Mouse (Mus musculus): Measurements from ENCODE around the gene Pign. TPM values are rescaled to one million over a fixed set of nuclear protein-coding genes. Genes with fewer than 3 reads are reported as not detected.

Pign gene
- polyA plus RNA-seq, 1 experiment from 2014 or later: 20.8 TPM

DNA sequence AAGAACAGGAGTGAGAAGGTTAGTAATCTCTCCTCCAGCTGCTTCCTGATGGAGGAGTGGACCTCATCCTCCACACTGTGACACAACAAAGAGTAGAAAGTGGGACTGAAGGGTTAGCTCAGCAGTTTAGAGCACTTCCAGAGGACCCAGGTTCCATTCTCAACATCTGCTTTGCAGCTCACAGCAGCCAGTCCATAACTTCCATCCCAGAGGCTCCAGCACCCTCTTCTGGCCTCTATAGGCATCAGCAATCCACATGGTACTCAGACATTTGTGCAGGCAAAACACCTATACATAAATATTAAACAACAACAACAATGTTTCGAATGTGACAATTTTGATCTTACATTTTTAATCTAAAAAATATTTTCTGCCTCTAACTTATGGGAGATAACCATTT is 17.1 kb upstream of the Pign start:
- H3K4me3 ChIP-seq (ENCODE audit: low read depth, low read length): no peak overlapping the region
- H3K27me3 ChIP-seq (ENCODE audit: insufficient read depth, low read length): no peaks in the 10 kb centered on the region
- no peak for ATAC-seq (ENCODE audit: insufficient read depth)
- peak; percentile 56 for TF ChIP-seq CTCF (IDR thresholded peaks at IDR 0.05; ENCODE audit: low read depth)
- no peaks in the 10 kb centered on the region for H3K9me3 ChIP-seq (ENCODE audit: low read depth, low read length)
- no peak overlapping the region for H3K4me2 ChIP-seq
- peak; percentile 46 for DNase-seq
- no peak overlapping the region for H3K9ac ChIP-seq
- 0 out of 2 replicates have a peak, but pooled peaks cover 9% of the 10 kb centered on the region for H3K36me3 ChIP-seq (ENCODE audit: insufficient read depth)
- H3K27ac ChIP-seq (ENCODE audit: low read depth): no peak overlapping the region
- no peaks in the 10 kb centered on the region for H3K4me1 ChIP-seq (ENCODE audit: insufficient read depth)
- WGBS: 85% methylated on average over 1 of the region's 1 CpGs

DNA sequence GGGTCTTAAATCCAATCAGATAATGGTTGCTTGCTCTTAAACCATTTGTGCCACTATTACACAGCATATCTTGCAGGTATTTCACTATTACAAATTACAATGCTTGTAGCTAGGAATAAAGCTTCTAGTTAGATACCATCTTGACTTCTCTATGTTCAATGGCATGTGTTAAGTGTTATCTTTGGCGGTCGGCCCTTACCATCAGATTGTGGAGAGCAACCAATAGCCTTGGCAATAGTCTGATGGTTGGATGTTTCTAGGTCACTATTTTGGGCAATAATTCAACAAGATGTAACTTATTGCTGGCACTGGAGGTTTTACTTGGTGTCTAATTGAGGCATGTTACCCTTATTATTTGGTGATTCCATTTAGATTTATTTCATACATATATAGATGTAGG is 11.3 kb upstream of the Pign start:
- H3K4me3 ChIP-seq (ENCODE audit: low read depth, low read length): no peak overlapping the region
- H3K9ac ChIP-seq: no peak overlapping the region
- H3K4me2 ChIP-seq: no peak overlapping the region
- 91% methylated on average over 2 of the region's 2 CpGs for WGBS
- H3K4me1 ChIP-seq (ENCODE audit: insufficient read depth): no peaks in the 10 kb centered on the region
- DNase-seq (no peak), ATAC-seq (ENCODE audit: insufficient read depth) (no peak)
- H3K27ac ChIP-seq (ENCODE audit: low read depth): no peak overlapping the region
- H3K36me3 ChIP-seq (ENCODE audit: insufficient read depth): 0 out of 2 replicates have a peak, but pooled peaks cover 9% of the 10 kb centered on the region
- H3K9me3 ChIP-seq (ENCODE audit: low read depth, low read length): no peaks in the 10 kb centered on the region
- TF ChIP-seq CTCF (IDR thresholded peaks at IDR 0.05; ENCODE audit: low read depth): no peak
- no peaks in the 10 kb centered on the region for H3K27me3 ChIP-seq (ENCODE audit: insufficient read depth, low read length)

DNA sequence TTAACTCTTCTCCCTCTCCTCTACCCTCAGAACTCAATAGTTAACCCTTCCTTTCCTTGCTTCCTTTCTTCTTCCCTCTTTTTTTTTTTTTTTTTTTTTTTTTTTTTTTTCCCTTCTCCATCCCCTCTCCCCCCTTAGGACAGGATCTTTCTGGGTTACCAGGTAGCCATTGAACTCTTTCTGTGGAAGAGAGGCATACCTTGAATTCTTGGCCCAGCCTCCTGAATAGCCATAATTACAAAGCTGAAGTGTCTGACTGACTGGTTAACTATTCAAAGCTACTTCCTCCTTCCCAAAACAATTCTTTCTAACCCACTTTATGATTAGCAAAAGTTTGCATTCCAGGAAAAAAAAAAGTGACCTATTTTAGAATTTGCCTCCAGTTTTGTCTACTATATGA is 6.2 kb upstream of the Pign start:
- no peak overlapping the region for H3K4me2 ChIP-seq
- no peaks in the 10 kb centered on the region for H3K9me3 ChIP-seq (ENCODE audit: low read depth, low read length)
- no peak overlapping the region for H3K9ac ChIP-seq
- H3K27me3 ChIP-seq (ENCODE audit: insufficient read depth, low read length): no peaks in the 10 kb centered on the region
- no peak overlapping the region for H3K4me3 ChIP-seq (ENCODE audit: low read depth, low read length)
- no peak overlapping the region for H3K27ac ChIP-seq (ENCODE audit: low read depth)
- 0 out of 2 replicates have a peak, but pooled peaks cover 3% of the 10 kb centered on the region for H3K4me1 ChIP-seq (ENCODE audit: insufficient read depth)
- no peaks in the 10 kb centered on the region for H3K36me3 ChIP-seq (ENCODE audit: insufficient read depth)
- TF ChIP-seq CTCF (IDR thresholded peaks at IDR 0.05; ENCODE audit: low read depth): no peak
- DNase-seq (no peak), ATAC-seq (ENCODE audit: insufficient read depth) (no peak)

DNA sequence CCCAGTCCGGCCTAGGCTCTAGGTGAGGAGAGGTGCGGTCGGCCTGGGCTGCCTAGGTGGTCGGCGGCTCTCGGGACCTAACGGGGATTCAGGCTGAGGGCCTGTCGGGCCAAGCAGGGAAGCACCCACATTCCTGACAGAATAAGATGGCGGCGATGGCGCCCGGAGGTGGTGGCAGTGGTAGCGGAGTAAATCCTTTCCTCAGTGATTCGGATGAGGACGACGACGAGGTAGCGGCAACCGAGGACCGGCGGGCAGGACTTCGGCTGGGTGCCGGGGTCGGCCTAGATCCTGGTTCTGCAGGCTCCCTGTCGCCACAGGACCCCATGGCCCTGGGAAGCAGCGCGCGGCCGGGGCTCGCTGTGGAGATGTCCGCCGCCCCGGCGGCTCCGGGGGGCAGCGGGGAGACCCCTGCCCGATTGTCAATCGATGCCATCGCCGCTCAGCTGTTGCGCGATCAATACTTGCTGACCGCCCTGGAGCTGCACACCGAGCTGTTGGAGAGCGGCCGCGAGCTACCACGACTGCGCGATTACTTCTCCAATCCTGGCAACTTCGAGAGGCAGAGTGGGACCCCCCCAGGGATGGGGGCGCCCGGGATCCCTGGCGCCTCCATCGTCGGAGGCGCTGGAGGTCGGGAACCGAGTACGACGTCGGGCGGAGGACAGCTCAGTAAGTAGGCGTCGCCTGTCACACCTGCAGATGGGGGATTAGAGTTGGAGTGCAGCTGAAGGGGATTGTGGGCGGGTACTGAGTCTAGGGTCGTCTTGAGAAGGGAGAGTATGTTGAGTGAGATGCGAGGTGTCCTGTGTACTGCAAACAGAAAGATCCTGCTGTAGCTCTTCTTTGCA is 710 bp upstream of the Pign start:
- Histone ChIP-seq H3K9ac (peak overlapping the region; percentile 85), H3K4me3 (ENCODE audit: low read depth, low read length) (peak overlapping the region; percentile 98), H3K36me3 (ENCODE audit: insufficient read depth) (no peaks in the 10 kb centered on the region), H3K4me1 (ENCODE audit: insufficient read depth) (0 out of 2 replicates have a peak, but pooled peaks cover 3% of the 10 kb centered on the region), H3K4me2 (peak overlapping the region; percentile 89), H3K27me3 (ENCODE audit: insufficient read depth, low read length) (no peaks in the 10 kb centered on the region), H3K9me3 (ENCODE audit: low read depth, low read length) (no peaks in the 10 kb centered on the region), H3K27ac (ENCODE audit: low read depth) (peak overlapping the region; percentile 50)
- no peak; the same call in 1 of the 2 replicates for ATAC-seq (ENCODE audit: insufficient read depth)
- peak; percentile 5 for DNase-seq
- under 1% methylated on average over 68 of the region's 68 CpGs for WGBS
- TF ChIP-seq CTCF (IDR thresholded peaks at IDR 0.05; ENCODE audit: low read depth): no peak

DNA sequence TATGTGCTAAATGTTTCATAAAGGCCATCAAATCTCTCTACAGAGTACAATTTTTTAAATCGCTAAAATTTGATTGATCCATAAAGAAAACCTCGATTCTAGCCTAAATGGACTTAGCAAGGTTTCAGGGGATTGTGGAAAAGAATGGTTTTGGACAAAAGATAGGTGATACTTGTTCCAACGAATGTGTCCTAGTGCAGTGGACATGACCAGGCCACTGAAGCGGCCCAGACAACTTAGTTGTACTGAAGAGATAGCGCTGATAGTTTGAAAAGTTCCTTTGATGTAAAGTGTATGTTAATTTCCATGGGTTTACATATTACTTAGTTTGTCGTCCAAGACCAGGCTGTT is 682 bp downstream of the Pign start:
- ATAC-seq (ENCODE audit: insufficient read depth) (no peak), DNase-seq (no peak)
- H3K9ac ChIP-seq: peak overlapping the region; percentile 62
- H3K27ac ChIP-seq (ENCODE audit: low read depth): peak overlapping the region; percentile 74; the same call in 1 of the 2 replicates
- 0 out of 2 replicates have a peak, but pooled peaks cover 3% of the 10 kb centered on the region for H3K4me1 ChIP-seq (ENCODE audit: insufficient read depth)
- H3K9me3 ChIP-seq (ENCODE audit: low read depth, low read length): no peaks in the 10 kb centered on the region
- WGBS: 6% methylated on average over 6 of the region's 6 CpGs
- H3K4me2 ChIP-seq: peak overlapping the region; percentile 57
- no peak for TF ChIP-seq CTCF (IDR thresholded peaks at IDR 0.05; ENCODE audit: low read depth)
- H3K36me3 ChIP-seq (ENCODE audit: insufficient read depth): no peaks in the 10 kb centered on the region
- H3K27me3 ChIP-seq (ENCODE audit: insufficient read depth, low read length): no peaks in the 10 kb centered on the region
- H3K4me3 ChIP-seq (ENCODE audit: low read depth, low read length): peak overlapping the region; percentile 98

DNA sequence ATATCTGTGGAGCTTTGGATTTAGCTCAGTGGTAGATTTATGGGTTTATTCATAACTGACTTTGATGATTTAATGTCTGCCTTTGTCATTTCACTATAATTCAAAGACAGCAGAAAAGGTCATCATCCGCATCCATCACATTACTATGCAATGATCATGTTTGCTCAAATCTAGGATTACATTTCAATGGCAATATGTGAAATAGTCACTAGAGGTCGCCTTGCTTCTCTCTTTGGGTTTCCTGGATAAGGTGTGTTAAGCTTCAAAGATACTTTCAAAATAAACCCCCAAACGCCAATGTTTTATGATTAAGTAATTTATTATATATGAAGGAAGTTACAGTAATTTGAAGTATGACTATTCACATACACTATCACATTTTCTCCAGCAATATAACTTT is 3.5 kb downstream of the Pign start:
- peak; percentile 70 for TF ChIP-seq CTCF (IDR thresholded peaks at IDR 0.05; ENCODE audit: low read depth)
- Histone ChIP-seq H3K4me1 (ENCODE audit: insufficient read depth) (no peaks in the 10 kb centered on the region), H3K9ac (no peak overlapping the region), H3K4me2 (no peak overlapping the region), H3K27ac (ENCODE audit: low read depth) (no peak overlapping the region), H3K4me3 (ENCODE audit: low read depth, low read length) (no peak overlapping the region), H3K36me3 (ENCODE audit: insufficient read depth) (0 out of 2 replicates have a peak, but pooled peaks cover 14% of the 10 kb centered on the region), H3K9me3 (ENCODE audit: low read depth, low read length) (no peaks in the 10 kb centered on the region), H3K27me3 (ENCODE audit: insufficient read depth, low read length) (no peaks in the 10 kb centered on the region)
- ATAC-seq (ENCODE audit: insufficient read depth) (no peak), DNase-seq (peak; percentile 82)
- WGBS: 19% methylated on average over 3 of the region's 3 CpGs

DNA sequence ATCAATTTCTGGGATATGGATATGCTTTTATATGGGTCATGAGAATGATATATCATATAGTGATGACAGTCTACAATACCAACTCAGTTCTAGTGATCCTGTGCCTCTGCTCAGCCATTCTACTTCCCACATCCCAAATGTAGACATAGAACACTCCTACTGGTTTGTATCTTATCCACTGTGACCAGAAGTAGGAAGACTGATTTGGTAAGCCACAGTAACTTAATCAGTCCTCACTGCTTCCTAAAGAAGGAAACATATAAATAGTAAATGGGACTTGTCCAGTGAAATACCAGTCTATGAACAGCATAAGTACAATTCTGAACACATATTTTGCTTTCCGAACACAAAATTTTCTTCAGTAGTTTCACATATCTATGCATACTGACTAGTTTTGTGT is 9.5 kb downstream of the Pign start:
- no peak for TF ChIP-seq CTCF (IDR thresholded peaks at IDR 0.05; ENCODE audit: low read depth)
- 91% methylated on average over 1 of the region's 1 CpGs for WGBS

More for the DNA sequence above, 9.5 kb downstream of the Pign start:
- Histone ChIP-seq H3K4me2 (no peak overlapping the region), H3K4me1 (ENCODE audit: insufficient read depth) (no peaks in the 10 kb centered on the region), H3K27me3 (ENCODE audit: insufficient read depth, low read length) (no peaks in the 10 kb centered on the region), H3K9me3 (ENCODE audit: low read depth, low read length) (no peaks in the 10 kb centered on the region), H3K36me3 (ENCODE audit: insufficient read depth) (peaks cover 18% of the 10 kb centered on the region; the same call in 1 of the 2 replicates), H3K4me3 (ENCODE audit: low read depth, low read length) (no peak overlapping the region), H3K27ac (ENCODE audit: low read depth) (no peak overlapping the region), H3K9ac (no peak overlapping the region)
- DNase-seq: no peak
- no peak for ATAC-seq (ENCODE audit: insufficient read depth)
